Comparison of ENCODE assay signal across 17 mouse cellular contexts in the genomic region with DNA sequence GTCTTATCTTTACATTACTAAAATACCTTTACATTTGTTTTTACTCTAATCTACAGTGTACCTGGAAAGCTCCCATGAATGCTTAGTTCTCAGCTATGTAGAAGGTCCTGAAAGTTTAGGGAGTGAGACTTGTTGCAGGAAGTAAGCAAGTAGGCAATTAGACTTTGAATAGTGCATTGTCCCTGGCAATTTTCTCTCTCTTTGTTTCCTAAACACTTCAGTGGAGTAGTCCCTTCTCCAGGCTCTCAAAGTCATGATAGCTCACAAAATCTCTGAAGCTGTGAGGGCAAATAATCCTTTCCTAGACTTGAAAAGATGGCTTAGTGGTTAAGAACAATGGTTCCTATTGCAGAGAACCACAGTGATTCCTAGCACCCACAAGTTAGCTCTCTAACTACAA.
"Had no signal": no experiment of that assay in that cellular context is flagged by ENCODE, and none has a peak within 500 bp of the region (broad histone marks: within the 10 kb centered on the region; RNA-seq: fewer than 3 reads in every experiment).

No protein-coding gene starts in this region.

- H3K9me3 ChIP-seq: neural tube, embryonic 12.5 days; neural tube, embryonic 13.5 days; neural tube, embryonic 15.5 days; stomach, embryonic 15.5 days had no signal

- H3K36me3 ChIP-seq: neural tube, embryonic 12.5 days; neural tube, embryonic 13.5 days; neural tube, embryonic 15.5 days; stomach, embryonic 15.5 days had no signal

- H3K9ac ChIP-seq: neural tube, embryonic 12.5 days; neural tube, embryonic 13.5 days; neural tube, embryonic 15.5 days; stomach, embryonic 15.5 days had no signal

- H3K4me1 ChIP-seq: neural tube, embryonic 12.5 days; neural tube, embryonic 13.5 days; neural tube, embryonic 15.5 days; stomach, embryonic 15.5 days had no signal

- DNase-seq: retina, postnatal 1 day; right cerebral cortex, adult 18-20 months; right cerebral cortex, postnatal 14 days; right cerebral cortex, postnatal 25 days; right cerebral cortex, postnatal 4 days; spleen, adult 18-20 months; thymus, adult 18-20 months; thymus, adult 2 months; thymus, postnatal 14 days; thymus, postnatal 25 days; thymus, postnatal 36 days; thymus, postnatal 4 days had no signal

- H3K27me3 ChIP-seq: neural tube, embryonic 12.5 days; neural tube, embryonic 13.5 days; neural tube, embryonic 15.5 days; stomach, embryonic 15.5 days had no signal

- H3K27ac ChIP-seq: neural tube, embryonic 12.5 days; neural tube, embryonic 13.5 days; neural tube, embryonic 15.5 days; stomach, embryonic 15.5 days; stomach, postnatal 0 days had no signal

- H3K4me3 ChIP-seq: neural tube, embryonic 12.5 days; neural tube, embryonic 13.5 days; neural tube, embryonic 15.5 days; stomach, embryonic 15.5 days had no signal

- H3K4me2 ChIP-seq: neural tube, embryonic 12.5 days; neural tube, embryonic 13.5 days; neural tube, embryonic 15.5 days; stomach, embryonic 15.5 days had no signal
